Mouse (Mus musculus) layer of hippocampus, postnatal 14 days (tissue): ENCODE results near the gene Tead3. TPM values are rescaled to one million over a fixed set of nuclear protein-coding genes. Genes with fewer than 3 reads are reported as not detected.
A peak's percentile ranks its signal among the peaks of the same experiment; 100 is the strongest.
"Not testable (repeated sequence)": the region's sequence is repeated elsewhere in the genome, so short reads cannot be mapped to it uniquely, and the experiment has no call there.

ENCODE experiments used
- DNase-seq, 2 experiments: peaks; one replicate each; pipeline ENCODE4 v3.0.0; 2021 to 2022; ENCODE audit warnings: low spot score in 2 of 2, mixed read lengths in 1 of 2
- total RNA-seq, 2 experiments: library from RNA; stranded (reverse); gene quantifications; 2 replicates each; pipeline ENCODE4 v1.2.3; 2021

Gene Tead3
- total RNA-seq, 2 experiments from 2014 or later: 5.1 to 5.7 TPM

GRCm38 (mm10) chr17:28331241-28332112 lies 19.1 kb downstream of the Tead3 start:
- no peak for DNase-seq

GRCm38 (mm10) chr17:28330590-28330989 lies 20.0 kb downstream of the Tead3 start:
- DNase-seq: not testable (repeated sequence)

DNA sequence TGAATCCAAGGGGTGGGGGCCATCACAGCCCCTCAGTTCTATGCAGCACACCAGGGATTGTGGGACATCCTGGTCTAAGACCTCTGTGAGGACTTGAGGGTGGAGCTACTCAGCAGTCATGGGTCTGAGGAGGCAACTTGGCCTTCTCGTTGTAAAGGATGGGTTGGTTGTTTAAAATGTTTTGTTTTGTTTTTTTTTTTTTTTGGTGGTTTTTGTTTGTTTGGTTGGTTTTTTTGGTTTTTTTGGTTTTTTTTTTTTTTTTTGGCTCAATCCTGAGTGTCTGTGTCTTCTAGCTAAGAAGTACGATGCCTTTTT lies 20.4 kb downstream of the Tead3 start:
- no peak for DNase-seq

GRCm38 (mm10) chr17:28329503-28330231 lies 20.9 kb downstream of the Tead3 start:
- no peak for DNase-seq

DNA sequence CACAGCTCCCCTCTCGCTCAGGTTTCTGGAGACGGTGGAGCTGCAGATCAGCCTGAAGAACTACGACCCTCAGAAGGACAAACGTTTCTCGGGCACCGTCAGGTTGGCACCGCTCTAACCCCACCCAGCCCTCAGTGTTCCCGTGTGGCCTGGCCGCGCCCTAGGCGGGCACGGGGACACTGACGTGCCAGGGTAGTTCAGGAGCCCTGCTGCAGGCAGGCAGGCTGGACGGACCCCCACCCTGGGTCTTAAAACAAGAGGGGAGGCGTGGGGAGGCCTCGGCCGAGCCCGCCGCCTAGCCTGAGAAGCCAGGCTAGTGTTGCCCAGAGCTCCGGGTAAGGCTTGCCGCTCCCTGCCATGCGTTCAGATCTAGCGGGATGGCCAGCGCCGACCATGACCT lies 21.7 kb downstream of the Tead3 start:
- DNase-seq: no peak

DNA sequence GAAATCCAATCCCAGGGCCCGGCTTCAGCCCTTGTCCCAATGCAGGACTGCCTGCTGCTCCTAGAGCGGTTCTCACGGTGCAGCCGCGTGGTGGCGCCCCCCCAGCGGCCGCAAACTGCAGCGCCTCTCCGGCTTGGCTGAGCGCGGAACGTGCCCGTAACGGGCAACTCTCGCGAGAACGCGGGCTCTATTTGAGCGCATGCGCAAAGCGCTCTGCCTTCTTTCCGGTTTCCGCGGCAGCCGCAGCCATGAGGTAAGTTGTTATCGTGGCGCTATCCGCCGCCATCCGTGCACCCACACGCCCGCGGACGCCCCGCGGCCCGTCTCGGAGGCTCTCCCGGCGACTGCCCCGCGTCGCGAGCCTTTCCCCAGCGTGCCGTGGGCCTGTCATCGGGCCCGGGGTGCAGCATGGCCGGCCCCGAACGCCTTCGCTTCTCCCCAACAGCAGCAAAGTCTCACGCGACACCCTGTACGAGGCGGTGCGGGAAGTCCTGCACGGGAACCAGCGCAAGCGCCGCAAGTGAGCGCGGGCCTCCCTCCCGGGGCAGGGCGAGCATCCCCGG lies 22.2 kb downstream of the Tead3 start, which contains the start of gene Rpl10a:
Gene Rpl10a, plus strand, starts transcription at position 106 of the 563 bp plus-strand sequence.
- DNase-seq: peak; percentile 98

GRCm38 (mm10) chr17:28327673-28328325 lies 22.8 kb downstream of the Tead3 start:
- peak in 1 of 2 experiments; percentile 44 for DNase-seq

DNA sequence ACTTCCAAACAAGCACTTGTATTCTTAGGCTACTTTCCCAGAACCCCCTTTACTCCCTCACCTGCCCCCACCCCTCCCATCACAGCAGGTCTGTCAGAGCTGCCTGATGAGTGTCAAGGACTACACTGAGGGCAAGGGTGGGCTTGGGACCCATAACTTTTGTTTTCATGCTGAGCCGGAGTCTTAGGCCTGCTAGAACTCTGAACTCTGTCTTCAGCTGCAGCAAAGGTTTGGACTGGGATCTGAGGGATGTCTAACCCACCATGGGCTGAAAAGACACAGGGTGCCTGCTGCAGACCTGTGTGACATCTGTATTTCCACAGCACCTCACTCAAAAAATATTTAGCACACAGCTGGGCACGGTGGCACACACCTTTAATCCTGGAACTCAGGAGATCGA lies 23.7 kb downstream of the Tead3 start:
- no peak for DNase-seq

DNA sequence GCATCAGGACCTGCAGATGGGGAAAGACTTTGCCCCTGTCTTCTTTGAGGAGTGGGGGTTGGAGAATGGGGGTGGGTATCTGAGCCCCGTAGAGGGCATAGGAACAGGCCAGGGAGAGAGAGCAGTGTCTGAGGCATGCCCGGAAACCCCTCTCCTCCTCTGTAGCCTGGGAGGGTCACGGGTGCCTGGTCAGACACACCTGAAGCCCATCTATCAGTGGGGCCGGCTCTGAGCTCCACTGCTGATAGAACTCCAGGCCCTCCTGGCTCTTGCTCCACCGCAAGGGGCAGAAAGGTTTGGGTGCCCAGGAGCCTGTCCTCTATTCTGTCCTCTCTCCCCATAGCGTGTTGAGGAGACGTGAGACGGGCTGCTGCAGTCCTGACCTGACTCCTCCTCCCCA lies 24.9 kb downstream of the Tead3 start:
- DNase-seq: no peak

- DNase-seq: not testable (repeated sequence)
These were observed 26.2 kb downstream of the Tead3 start for GRCm38 (mm10) chr17:28324416-28324815.

- no peak for DNase-seq
These were observed 26.8 kb downstream of the Tead3 start for GRCm38 (mm10) chr17:28323786-28324185.

DNA sequence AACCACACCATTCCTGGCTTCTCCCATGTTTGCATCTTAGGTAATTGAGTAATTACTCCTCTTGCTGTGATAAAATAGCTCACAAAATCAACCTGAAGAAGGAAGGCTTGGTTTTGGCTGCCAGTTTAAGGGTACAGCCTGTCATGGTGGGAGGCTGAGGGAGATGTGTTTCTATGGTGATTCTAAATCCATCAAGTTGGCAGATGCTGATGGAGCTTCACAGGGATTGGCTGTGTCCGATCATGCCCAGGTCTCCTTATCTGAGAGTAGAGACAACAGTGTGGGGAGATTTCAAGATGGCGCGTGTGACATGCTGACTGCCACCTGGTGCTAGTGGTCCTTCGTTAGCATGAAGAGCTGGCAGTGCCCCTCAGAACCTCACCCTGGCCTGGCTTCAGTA lies 28.9 kb downstream of the Tead3 start:
- DNase-seq: peak in 1 of 2 experiments; percentile 52

- DNase-seq: no peak
These were observed 32.9 kb downstream of the Tead3 start for GRCm38 (mm10) chr17:28317725-28318124.

DNA sequence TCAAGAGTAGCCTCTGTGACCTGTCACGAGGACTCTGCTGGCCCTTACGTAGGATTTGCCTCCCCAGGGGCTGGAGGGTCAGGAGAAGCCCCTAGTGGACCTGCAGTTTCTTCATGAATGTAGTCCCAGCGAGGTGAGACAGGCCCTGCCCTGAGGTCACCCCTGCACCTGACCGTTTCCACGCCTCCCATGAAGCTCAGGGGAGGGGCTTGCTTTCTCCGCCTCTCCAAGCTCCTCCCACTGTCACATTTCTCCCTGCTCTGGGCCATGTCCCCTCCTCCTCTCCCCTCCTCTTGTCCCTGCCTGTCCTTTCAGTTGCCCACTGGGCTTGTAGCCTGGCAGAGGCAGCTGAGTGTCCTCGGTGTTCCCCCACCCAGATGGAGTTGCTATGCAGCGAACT lies 33.5 kb downstream of the Tead3 start:
- DNase-seq: no peak

DNA sequence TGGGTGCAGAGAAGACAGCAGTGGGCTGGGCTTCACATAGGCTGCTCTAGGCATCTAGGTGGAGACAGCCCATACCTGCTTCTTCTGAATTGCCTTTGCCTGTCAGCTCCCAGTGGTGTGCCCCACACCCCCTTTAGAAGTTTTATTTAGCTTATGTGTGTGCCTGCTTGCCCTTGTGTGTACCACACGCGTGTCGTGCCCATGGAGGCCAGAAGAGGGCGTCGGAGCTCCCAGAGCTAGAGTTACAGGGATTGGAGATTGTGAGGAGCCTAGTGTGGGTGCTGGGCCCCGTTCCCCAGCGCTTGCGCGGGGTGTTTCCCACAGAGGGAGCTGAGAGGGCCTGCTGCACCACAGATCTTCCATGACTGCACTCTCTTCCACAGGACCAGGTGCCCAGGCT lies 34.1 kb downstream of the Tead3 start:
- DNase-seq: no peak

GRCm38 (mm10) chr17:28315611-28316160 lies 34.9 kb downstream of the Tead3 start:
- no peak for DNase-seq

- DNase-seq: no peak
These were observed 36.8 kb downstream of the Tead3 start for GRCm38 (mm10) chr17:28313880-28314225.

GRCm38 (mm10) chr17:28313212-28313879 lies 37.3 kb downstream of the Tead3 start, which contains the start of gene Fance:
Fance (plus strand) TSS chr17:28313519.
- DNase-seq: peak; percentile 82 to 95

DNA sequence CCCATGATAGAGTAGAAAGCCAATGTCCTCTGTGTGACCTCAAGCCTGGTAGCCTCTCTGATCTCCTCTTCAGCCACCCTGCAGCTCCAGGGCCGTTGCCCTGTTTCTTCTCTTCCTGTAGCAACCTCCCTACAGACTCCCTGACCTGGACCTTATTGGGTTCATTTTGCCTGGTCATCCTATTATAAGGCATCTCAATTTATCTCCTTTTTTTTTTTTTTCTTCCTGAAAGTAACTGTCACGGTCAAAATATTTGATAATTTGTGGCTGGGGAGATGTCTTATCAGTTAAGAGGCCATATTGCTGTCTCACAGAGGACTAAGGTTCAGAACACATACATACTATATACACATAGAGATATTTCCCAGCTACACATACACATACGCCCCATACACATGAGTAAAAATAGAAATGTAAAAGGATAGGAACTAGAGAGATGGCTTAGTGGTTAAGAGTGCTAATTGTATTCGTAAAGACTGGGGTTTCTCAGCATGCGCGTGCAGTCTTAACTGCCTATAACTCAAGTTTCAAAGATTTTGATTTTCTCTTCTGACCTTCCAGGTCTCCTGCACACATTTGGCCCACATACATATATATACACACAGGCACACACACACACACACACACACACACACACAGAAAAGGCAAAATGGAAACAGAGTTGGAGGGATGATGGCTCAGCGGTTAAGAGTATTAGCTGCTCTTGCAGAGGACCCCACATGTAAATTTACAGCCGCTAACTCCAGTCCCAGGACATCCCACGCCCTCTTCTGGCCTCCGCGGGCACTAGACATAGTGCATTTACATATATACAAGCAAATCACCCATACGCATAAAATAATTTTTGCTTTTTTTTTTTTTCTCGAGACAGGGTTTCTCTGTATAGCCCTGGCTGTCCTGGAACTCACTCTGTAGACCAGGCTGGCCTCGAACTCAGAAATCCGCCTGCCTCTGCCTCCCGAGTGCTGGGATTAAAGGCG lies 38.1 kb downstream of the Tead3 start:
- DNase-seq: no peak
